Mouse (Mus musculus): ENCODE measurements around the gene Usp6nl. TPM values are rescaled to one million over a fixed set of nuclear protein-coding genes. Genes with fewer than 3 reads are reported as not detected.
A peak's percentile ranks its signal among the peaks of the same experiment; 100 is the strongest.

The Usp6nl gene
- total and polyA plus RNA-seq, 2 experiments from 2014 or later: 3.4 to 8.9 TPM

DNA sequence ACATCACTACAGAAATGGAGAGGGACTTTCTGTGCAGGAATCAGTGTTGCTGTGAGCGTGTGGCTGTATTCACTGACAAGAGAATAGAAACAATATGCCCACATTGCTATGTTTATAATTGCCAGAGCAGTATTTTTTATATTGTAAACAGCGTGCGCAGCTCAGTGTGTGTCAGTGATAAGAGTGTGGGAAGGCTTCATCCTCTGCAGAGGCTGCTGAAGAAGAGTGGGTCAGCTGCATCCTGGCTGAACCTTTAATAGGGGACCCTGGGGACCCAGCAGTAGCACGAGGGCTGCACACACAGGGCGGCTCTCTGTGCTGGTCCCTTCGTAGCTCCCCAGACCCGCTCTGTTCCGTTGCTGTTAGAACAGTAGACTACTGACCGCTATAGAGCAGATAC is 119.2 kb downstream of the Usp6nl start:
- 78% methylated on average over 9 of the region's 9 CpGs for WGBS
- H3K27me3 ChIP-seq (ENCODE audit: control insufficient read depth, insufficient read depth, low read length): no peaks in the 10 kb centered on the region
- no peak for TF ChIP-seq CTCF (IDR thresholded peaks at IDR 0.05; ENCODE audit: low read depth)
- no peak for TF ChIP-seq EP300 (IDR thresholded peaks at IDR 0.05; ENCODE audit: low read depth)
- H3K9me3 ChIP-seq (replicated peaks; ENCODE audit: control insufficient read depth, low read length): no peaks in the 10 kb centered on the region
- no peak overlapping the region for H3K9ac ChIP-seq (replicated peaks; ENCODE audit: low read depth, low read length)
- H3K4me3 ChIP-seq (ENCODE audit: low read depth, low read length): no peak overlapping the region
- no peak overlapping the region for H3K4me2 ChIP-seq (ENCODE audit: low read depth, low read length)
- no peak for ATAC-seq (ENCODE audit: insufficient read depth, low read depth)
- no peaks in the 10 kb centered on the region for H3K4me1 ChIP-seq (ENCODE audit: control insufficient read depth, insufficient read depth)
- H3K27ac ChIP-seq (ENCODE audit: low read depth): no peak overlapping the region
- peaks cover 34% of the 10 kb centered on the region for H3K36me3 ChIP-seq (replicated peaks; ENCODE audit: control insufficient read depth, insufficient read depth, low read length)
- no peak for DNase-seq (ENCODE audit: low spot score)

DNA sequence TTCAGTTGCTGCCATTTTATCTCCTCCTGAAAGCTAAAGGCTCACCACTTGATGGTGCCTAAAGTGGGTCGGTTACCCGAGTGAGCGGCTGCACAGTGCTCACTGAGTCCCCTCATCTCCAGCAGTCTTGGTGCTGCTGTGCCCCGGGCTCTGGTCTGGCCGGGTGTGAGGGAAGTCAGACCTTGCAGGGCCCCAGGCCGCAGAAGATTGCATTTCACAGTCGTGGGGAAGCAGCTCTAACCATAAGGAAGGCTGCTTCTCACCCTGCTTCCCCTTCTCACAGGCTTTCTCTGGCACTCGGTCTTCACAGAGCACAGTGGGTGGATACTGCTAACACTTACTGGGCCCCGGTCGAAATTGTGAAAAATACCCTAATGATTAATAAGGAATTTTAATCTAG is 119.8 kb downstream of the Usp6nl start:
- no peaks in the 10 kb centered on the region for H3K27me3 ChIP-seq (ENCODE audit: control insufficient read depth, insufficient read depth, low read length)
- H3K9me3 ChIP-seq (replicated peaks; ENCODE audit: control insufficient read depth, low read length): no peaks in the 10 kb centered on the region
- no peaks in the 10 kb centered on the region for H3K4me1 ChIP-seq (ENCODE audit: control insufficient read depth, insufficient read depth)
- H3K36me3 ChIP-seq (replicated peaks; ENCODE audit: control insufficient read depth, insufficient read depth, low read length): peaks cover 30% of the 10 kb centered on the region
- H3K9ac ChIP-seq (replicated peaks; ENCODE audit: low read depth, low read length): no peak overlapping the region
- DNase-seq (ENCODE audit: low spot score) (no peak), ATAC-seq (ENCODE audit: insufficient read depth, low read depth) (no peak)
- H3K4me3 ChIP-seq (ENCODE audit: low read depth, low read length): no peak overlapping the region
- no peak overlapping the region for H3K27ac ChIP-seq (ENCODE audit: low read depth)
- no peak overlapping the region for H3K4me2 ChIP-seq (ENCODE audit: low read depth, low read length)
- TF ChIP-seq EP300 (IDR thresholded peaks at IDR 0.05; ENCODE audit: low read depth) (no peak), CTCF (IDR thresholded peaks at IDR 0.05; ENCODE audit: low read depth) (no peak)
- 66% methylated on average over 10 of the region's 10 CpGs for WGBS

DNA sequence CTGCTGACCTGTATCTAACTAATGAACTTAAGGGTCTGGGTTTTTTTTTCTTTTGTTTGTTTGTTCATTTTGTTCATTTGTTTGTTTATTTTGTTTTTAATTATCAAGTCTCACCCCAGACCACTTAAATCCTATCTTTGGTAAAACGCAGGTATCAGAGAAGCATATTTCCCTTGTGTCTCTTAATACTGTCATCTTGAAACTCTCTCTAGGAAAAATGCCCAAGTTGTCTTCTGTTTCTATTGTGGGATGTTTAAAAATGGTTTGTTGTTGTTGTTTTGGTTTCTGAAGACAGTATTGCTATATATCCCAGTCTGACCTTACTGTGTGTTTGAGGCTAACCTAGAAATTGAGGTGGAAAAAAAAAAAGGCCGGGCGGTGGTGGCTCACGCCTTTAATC is 121.5 kb downstream of the Usp6nl start:
- no peak for TF ChIP-seq CTCF (IDR thresholded peaks at IDR 0.05; ENCODE audit: low read depth)
- TF ChIP-seq EP300 (IDR thresholded peaks at IDR 0.05; ENCODE audit: low read depth): no peak
- H3K36me3 ChIP-seq (replicated peaks; ENCODE audit: control insufficient read depth, insufficient read depth, low read length): peaks cover 27% of the 10 kb centered on the region

DNA sequence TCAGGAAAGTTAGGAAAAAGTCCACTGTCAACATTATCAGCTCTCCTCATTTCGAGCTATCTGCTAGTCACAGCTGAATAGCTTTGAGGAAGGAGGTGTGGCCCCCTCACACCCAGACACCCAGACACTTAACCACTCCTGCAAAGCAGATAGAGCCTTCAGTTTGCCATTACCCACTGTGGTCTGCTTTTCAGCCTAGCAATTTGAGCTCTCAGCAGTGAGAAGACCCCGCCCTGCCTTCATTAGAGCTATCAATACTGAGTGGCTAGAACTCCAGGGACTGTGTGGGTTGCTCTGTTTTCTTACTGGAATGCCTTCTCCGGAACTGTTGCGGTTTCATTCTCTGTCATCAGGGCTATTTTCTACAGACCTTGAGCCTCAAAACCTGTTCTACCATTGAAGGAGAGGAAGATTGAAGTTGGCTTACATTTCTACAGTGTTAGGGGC is 122.3 kb downstream of the Usp6nl start:
- no peak overlapping the region for H3K27ac ChIP-seq (ENCODE audit: low read depth)
- TF ChIP-seq CTCF (IDR thresholded peaks at IDR 0.05; ENCODE audit: low read depth): no peak
- no peak for TF ChIP-seq EP300 (IDR thresholded peaks at IDR 0.05; ENCODE audit: low read depth)
- 48% methylated on average over 4 of the region's 4 CpGs for WGBS
- DNase-seq (ENCODE audit: low spot score) (no peak), ATAC-seq (ENCODE audit: insufficient read depth, low read depth) (no peak)
- no peak overlapping the region for H3K4me3 ChIP-seq (ENCODE audit: low read depth, low read length)
- no peaks in the 10 kb centered on the region for H3K9me3 ChIP-seq (replicated peaks; ENCODE audit: control insufficient read depth, low read length)
- H3K36me3 ChIP-seq (replicated peaks; ENCODE audit: control insufficient read depth, insufficient read depth, low read length): peaks cover 27% of the 10 kb centered on the region
- no peak overlapping the region for H3K4me2 ChIP-seq (ENCODE audit: low read depth, low read length)
- no peaks in the 10 kb centered on the region for H3K4me1 ChIP-seq (ENCODE audit: control insufficient read depth, insufficient read depth)
- H3K9ac ChIP-seq (replicated peaks; ENCODE audit: low read depth, low read length): no peak overlapping the region
- no peaks in the 10 kb centered on the region for H3K27me3 ChIP-seq (ENCODE audit: control insufficient read depth, insufficient read depth, low read length)

More for the DNA sequence above, 121.5 kb downstream of the Usp6nl start:
- no peaks in the 10 kb centered on the region for H3K27me3 ChIP-seq (ENCODE audit: control insufficient read depth, insufficient read depth, low read length)
- H3K27ac ChIP-seq (ENCODE audit: low read depth): no peak overlapping the region
- DNase-seq (ENCODE audit: low spot score) (no peak), ATAC-seq (ENCODE audit: insufficient read depth, low read depth) (no peak)
- H3K4me2 ChIP-seq (ENCODE audit: low read depth, low read length): no peak overlapping the region
- no peaks in the 10 kb centered on the region for H3K4me1 ChIP-seq (ENCODE audit: control insufficient read depth, insufficient read depth)
- no peak overlapping the region for H3K4me3 ChIP-seq (ENCODE audit: low read depth, low read length)
- 89% methylated on average over 4 of the region's 4 CpGs for WGBS
- H3K9ac ChIP-seq (replicated peaks; ENCODE audit: low read depth, low read length): no peak overlapping the region
- no peaks in the 10 kb centered on the region for H3K9me3 ChIP-seq (replicated peaks; ENCODE audit: control insufficient read depth, low read length)

DNA sequence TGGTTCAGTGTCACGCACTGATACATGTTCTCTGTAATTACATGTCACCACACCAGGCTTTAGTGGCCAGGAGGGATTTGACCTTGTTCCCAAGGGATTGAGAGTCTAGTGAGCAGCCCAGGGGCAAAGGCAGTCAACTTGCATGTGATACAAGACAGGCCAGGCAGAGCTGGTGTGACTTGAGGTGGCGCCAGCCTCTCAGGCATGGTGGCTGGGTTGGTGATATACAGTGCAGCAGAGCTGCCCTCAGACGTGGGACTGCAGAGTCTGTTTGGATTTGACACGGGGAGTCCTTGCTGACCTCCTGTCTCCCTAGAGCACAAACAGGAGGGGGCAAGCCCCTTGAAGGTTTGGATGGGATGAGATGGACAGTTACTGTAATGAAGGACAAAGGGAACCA is 123.4 kb downstream of the Usp6nl start:
- no peaks in the 10 kb centered on the region for H3K27me3 ChIP-seq (ENCODE audit: control insufficient read depth, insufficient read depth, low read length)
- no peak overlapping the region for H3K4me2 ChIP-seq (ENCODE audit: low read depth, low read length)
- TF ChIP-seq CTCF (IDR thresholded peaks at IDR 0.05; ENCODE audit: low read depth) (peak; percentile 19; the same call in 1 of the 2 replicates), EP300 (IDR thresholded peaks at IDR 0.05; ENCODE audit: low read depth) (no peak)
- peaks cover 17% of the 10 kb centered on the region for H3K36me3 ChIP-seq (replicated peaks; ENCODE audit: control insufficient read depth, insufficient read depth, low read length)
- no peaks in the 10 kb centered on the region for H3K9me3 ChIP-seq (replicated peaks; ENCODE audit: control insufficient read depth, low read length)
- no peak overlapping the region for H3K4me3 ChIP-seq (ENCODE audit: low read depth, low read length)
- ATAC-seq (ENCODE audit: insufficient read depth, low read depth) (no peak), DNase-seq (ENCODE audit: low spot score) (no peak)
- H3K4me1 ChIP-seq (ENCODE audit: control insufficient read depth, insufficient read depth): peaks cover 6% of the 10 kb centered on the region; the same call in 1 of the 2 replicates
- H3K27ac ChIP-seq (ENCODE audit: low read depth): no peak overlapping the region
- 67% methylated on average over 4 of the region's 4 CpGs for WGBS
- no peak overlapping the region for H3K9ac ChIP-seq (replicated peaks; ENCODE audit: low read depth, low read length)

DNA sequence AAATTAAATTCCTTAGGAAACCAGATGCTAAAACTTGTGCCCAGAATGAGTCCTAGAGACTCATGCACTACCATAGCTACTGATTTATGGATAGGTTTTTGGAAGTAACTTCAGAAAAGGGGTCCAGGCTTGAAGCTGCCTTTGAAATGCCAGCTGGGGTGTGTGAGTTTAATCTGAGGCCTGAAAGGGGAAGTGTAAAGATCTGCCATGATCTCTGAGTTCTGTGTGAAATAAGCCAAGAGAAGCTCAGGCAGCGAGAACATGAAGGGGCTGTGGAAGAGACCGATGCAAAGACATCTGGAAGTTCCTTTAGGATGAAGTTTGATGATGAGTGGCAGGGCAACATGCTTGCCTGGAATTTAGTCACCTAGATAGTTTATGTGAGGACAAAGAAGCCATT is 126.4 kb downstream of the Usp6nl start:
- no peak for DNase-seq (ENCODE audit: low spot score)
- no peaks in the 10 kb centered on the region for H3K27me3 ChIP-seq (ENCODE audit: control insufficient read depth, insufficient read depth, low read length)
- peaks cover 10% of the 10 kb centered on the region; the same call in 1 of the 2 replicates for H3K4me1 ChIP-seq (ENCODE audit: control insufficient read depth, insufficient read depth)
- H3K9me3 ChIP-seq (replicated peaks; ENCODE audit: control insufficient read depth, low read length): no peaks in the 10 kb centered on the region
- no peak for TF ChIP-seq CTCF (IDR thresholded peaks at IDR 0.05; ENCODE audit: low read depth)
- TF ChIP-seq EP300 (IDR thresholded peaks at IDR 0.05; ENCODE audit: low read depth): no peak
- no peak overlapping the region for H3K4me3 ChIP-seq (ENCODE audit: low read depth, low read length)
- no peaks in the 10 kb centered on the region for H3K36me3 ChIP-seq (replicated peaks; ENCODE audit: control insufficient read depth, insufficient read depth, low read length)
- H3K27ac ChIP-seq (ENCODE audit: low read depth): no peak overlapping the region
- no peak for ATAC-seq (ENCODE audit: insufficient read depth, low read depth)
- H3K9ac ChIP-seq (replicated peaks; ENCODE audit: low read depth, low read length): no peak overlapping the region
- no peak overlapping the region for H3K4me2 ChIP-seq (ENCODE audit: low read depth, low read length)
- WGBS: 90% methylated on average over 2 of the region's 2 CpGs

All from heart, postnatal 0 days (tissue).